Mouse (Mus musculus): ENCODE measurements around the gene Spem1.

DNA sequence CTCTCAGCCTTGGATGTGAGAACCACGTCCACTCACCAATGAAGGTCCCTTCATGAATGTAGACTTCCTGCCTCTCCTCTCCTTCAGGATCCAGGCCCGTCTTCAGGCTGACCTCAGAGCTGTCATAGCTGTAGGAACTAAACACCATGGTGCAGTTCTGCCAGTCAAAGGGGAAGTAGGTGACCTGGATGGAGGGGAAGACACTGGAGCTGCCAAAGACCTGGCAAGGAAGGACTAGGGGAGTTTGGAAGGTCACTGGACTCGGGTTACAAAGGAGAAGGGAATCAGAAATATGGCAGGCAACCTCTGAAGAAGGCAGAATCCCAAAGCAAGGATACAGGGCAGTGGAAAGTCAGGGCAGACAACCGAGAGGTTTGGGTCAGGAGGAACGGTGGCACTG lies 28.6 kb downstream of the Spem1 start:
- TF ChIP-seq CTCF (IDR thresholded peaks at IDR 0.05), result no peak
- TF ChIP-seq EP300 (IDR thresholded peaks at IDR 0.05), result no peak
